Mouse (Mus musculus) brown adipose tissue, adult 24 weeks (tissue): ENCODE data around the gene Olfr186. TPM values are rescaled to one million over a fixed set of nuclear protein-coding genes. Genes with fewer than 3 reads are reported as not detected.
"Not testable (repeated sequence)": the region's sequence is repeated elsewhere in the genome, so short reads cannot be mapped to it uniquely, and the experiment has no call there.

Experiments
- H3K27ac ChIP-seq: fragments of 200-500 bp; replicated peaks from 2 replicates; pipeline ENCODE4 v1.5.1; 2012; ENCODE audit warnings: low read depth, mild to moderate bottlenecking, low read length
- H3K4me1 ChIP-seq: fragments of 200-500 bp; 2 replicates; pipeline ENCODE4 v1.6.1; 2012; ENCODE audit warnings: low read length, mixed read lengths; ENCODE audit not compliant: control insufficient read depth, insufficient read depth, insufficient read length
- H3K4me3 ChIP-seq: fragments of 200-500 bp; 2 replicates; pipeline ENCODE4 v1.5.1; 2012; ENCODE audit warnings: low read depth, mild to moderate bottlenecking, low read length, moderate library complexity; ENCODE audit not compliant: insufficient read depth
- polyA plus RNA-seq: library from polyadenylated mRNA; stranded (reverse); fragments of >200 nt; gene quantifications from 2 replicates; pipeline ENCODE4 v1.2.4, GENCODE M21; 2012; ENCODE audit not compliant: missing spikeins, insufficient read depth, insufficient read length

The Olfr186 gene
- polyA plus RNA-seq = not detected in 2 replicates

GRCm38 (mm10) chr16:59030191-59030590 lies at the start of gene Olfr186:
TSS of gene Olfr186 (minus strand) at chr16:59030291.
- H3K4me3 ChIP-seq = no peak within 1 kb of the TSS
- H3K4me1 ChIP-seq = no peaks in the 10 kb centered on the region

GRCm38 (mm10) chr16:59077905-59078304 lies 47.8 kb upstream of the Olfr186 start, which contains the start of gene Olfr190:
TSS of gene Olfr190 (minus strand) at chr16:59078005.
- no peak within 1 kb of the TSS for H3K27ac ChIP-seq
- H3K4me1 ChIP-seq = no peaks in the 10 kb centered on the region
- no peak within 1 kb of the TSS for H3K4me3 ChIP-seq

More at GRCm38 (mm10) chr16:59030191-59030590, at the start of gene Olfr186:
- H3K27ac ChIP-seq = no peak within 1 kb of the TSS

GRCm38 (mm10) chr16:59073520-59073919 lies 43.4 kb upstream of the Olfr186 start:
- Histone ChIP-seq H3K27ac (no peak overlapping the region), H3K4me3 (no peak overlapping the region), H3K4me1 (no peaks in the 10 kb centered on the region)

GRCm38 (mm10) chr16:59071755-59072154 lies 41.7 kb upstream of the Olfr186 start:
- no peak overlapping the region for H3K27ac ChIP-seq
- no peaks in the 10 kb centered on the region for H3K4me1 ChIP-seq
- no peak overlapping the region for H3K4me3 ChIP-seq

GRCm38 (mm10) chr16:59062411-59062810 lies 32.3 kb upstream of the Olfr186 start:
- H3K27ac ChIP-seq, H3K4me3 ChIP-seq, H3K4me1 ChIP-seq: not testable (repeated sequence)

GRCm38 (mm10) chr16:59049286-59049685 lies 19.2 kb upstream of the Olfr186 start:
- H3K4me1 ChIP-seq, H3K4me3 ChIP-seq, H3K27ac ChIP-seq: not testable (repeated sequence)

GRCm38 (mm10) chr16:59048860-59049259 lies 18.8 kb upstream of the Olfr186 start:
- H3K27ac ChIP-seq = no peak overlapping the region
- H3K4me1 ChIP-seq = no peaks in the 10 kb centered on the region
- no peak overlapping the region for H3K4me3 ChIP-seq

- Histone ChIP-seq H3K4me1 (no peaks in the 10 kb centered on the region), H3K27ac (no peak overlapping the region), H3K4me3 (no peak overlapping the region)
Measured at GRCm38 (mm10) chr16:59047579-59047978, 17.5 kb upstream of the Olfr186 start.

GRCm38 (mm10) chr16:59045835-59046234 lies 15.7 kb upstream of the Olfr186 start:
- Histone ChIP-seq H3K4me1 (no peaks in the 10 kb centered on the region), H3K4me3 (no peak overlapping the region), H3K27ac (no peak overlapping the region)

- Histone ChIP-seq H3K4me1 (no peaks in the 10 kb centered on the region), H3K27ac (no peak within 1 kb of the TSS), H3K4me3 (no peak within 1 kb of the TSS)
Measured at GRCm38 (mm10) chr16:59039710-59040109, 9.6 kb upstream of the Olfr186 start, which contains the start of gene Olfr187. TSS of gene Olfr187 (minus strand) at chr16:59039767.

- Histone ChIP-seq H3K4me3 (no peak overlapping the region), H3K4me1 (no peaks in the 10 kb centered on the region), H3K27ac (no peak overlapping the region)
Measured at GRCm38 (mm10) chr16:59013357-59014018, 16.6 kb downstream of the Olfr186 start.

GRCm38 (mm10) chr16:59007146-59007545 lies 22.9 kb downstream of the Olfr186 start:
- Histone ChIP-seq H3K27ac (no peak overlapping the region), H3K4me1 (no peaks in the 10 kb centered on the region), H3K4me3 (no peak overlapping the region)

- no peaks in the 10 kb centered on the region for H3K4me1 ChIP-seq
- no peak within 1 kb of the TSS for H3K4me3 ChIP-seq
- H3K27ac ChIP-seq = no peak within 1 kb of the TSS
Measured at GRCm38 (mm10) chr16:58995057-58995456, 35.0 kb downstream of the Olfr186 start, which contains the start of gene Olfr183. TSS of gene Olfr183 (plus strand) at chr16:58995357.
